Mouse (Mus musculus): Measurements from ENCODE around the gene Gimap8. TPM values are rescaled to one million over a fixed set of nuclear protein-coding genes. Genes with fewer than 3 reads are reported as not detected.
"Not testable (repeated sequence)": the region's sequence is repeated elsewhere in the genome, so short reads cannot be mapped to it uniquely, and the experiment has no call there.

Gene Gimap8
- 132 to 417 TPM (median 134 TPM) in 3 replicates for total RNA-seq (2017)

DNA sequence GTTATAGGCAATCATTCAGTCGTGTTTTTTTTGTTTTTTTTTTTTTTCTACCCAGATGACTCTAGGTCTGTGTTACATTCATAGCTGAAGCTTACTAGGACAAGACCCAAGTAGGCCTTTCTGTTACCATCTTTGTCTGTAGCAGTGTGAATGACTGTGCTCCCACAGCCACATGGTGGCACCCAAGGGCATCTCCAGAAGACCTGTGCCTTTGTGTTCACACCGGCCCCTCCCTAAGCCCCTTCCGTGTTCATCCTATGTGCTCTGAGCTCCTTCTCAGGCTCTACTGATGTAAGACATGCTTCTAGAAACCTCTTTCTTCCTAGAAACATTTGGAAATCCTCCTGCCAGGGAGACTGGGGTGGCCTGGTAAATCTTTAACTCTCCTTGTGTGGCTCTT, at the start of gene Gimap8:
Gene Gimap8 (plus strand): TSS at position 240 of the 400 bp plus-strand sequence.
- ATAC-seq (replicated peaks; ENCODE audit: insufficient number of reproducible peaks, low FRiP score, low TSS enrichment, poor library complexity, severe bottlenecking), result 0 out of 2 replicates have a peak, but pooled peaks have one; percentile 61

DNA sequence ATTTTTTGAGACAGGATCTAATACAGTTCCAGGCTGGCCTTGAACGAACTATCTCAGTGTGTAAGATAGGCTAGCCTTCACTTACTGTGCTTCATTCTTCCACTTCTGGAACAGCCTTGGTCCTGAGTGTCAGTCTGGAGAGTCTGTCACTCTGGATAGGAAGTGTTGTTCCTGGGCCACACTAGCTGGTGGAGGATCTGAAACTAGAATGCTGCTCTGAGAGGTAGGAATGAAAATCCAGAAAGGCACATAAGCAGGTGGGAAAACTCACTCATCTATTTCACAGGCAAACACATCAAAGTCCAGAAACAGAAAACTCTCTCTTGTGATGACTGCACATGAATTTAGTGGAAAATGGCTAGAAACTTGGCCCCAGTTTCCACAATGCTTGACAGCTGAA, 46.4 kb upstream of the Gimap8 start:
- no peak for ATAC-seq (replicated peaks; ENCODE audit: insufficient number of reproducible peaks, low FRiP score, low TSS enrichment, poor library complexity, severe bottlenecking)

DNA sequence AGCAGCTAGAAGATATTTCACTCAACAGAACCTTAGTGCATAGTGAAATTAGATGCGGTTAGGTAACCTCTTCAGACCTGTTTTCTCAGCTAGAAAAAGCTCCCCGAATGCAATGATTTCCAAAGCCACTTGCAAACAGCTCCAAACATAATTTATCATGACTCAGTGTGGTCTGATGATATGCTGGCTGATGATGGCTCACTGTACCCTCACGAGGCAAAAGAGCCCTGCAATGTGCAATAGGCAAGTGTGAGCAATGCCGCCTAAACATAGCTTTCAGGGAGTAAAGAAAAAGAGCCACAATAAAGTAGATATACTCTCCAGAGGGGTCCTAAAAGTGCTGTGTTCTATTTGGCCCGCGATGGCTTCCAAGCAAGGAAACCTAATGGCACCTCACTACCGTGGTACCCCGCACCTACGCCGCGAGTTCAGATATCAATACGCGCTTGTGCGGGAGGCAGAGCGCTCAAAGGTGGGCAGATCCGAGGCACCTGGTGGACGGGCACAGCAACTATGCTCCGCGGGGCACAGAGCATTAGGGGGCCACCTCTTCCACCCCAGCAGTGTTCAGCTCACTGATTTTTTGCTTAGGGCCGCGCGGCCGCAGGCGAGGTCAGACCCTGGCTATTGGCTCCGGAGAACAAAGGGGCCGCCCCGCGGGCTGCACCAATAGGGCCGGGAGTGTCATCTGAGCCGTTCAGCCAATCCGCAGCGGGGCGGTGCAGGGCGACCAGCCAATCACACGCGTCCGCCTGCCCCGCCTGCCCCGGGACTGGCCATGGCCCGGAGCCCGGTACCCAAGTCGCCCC, 45.6 kb upstream of the Gimap8 start, which contains the start of gene Zfp775:
Gene Zfp775 (plus strand): TSS at position 793 of the 809 bp plus-strand sequence.
- ATAC-seq (replicated peaks; ENCODE audit: insufficient number of reproducible peaks, low FRiP score, low TSS enrichment, poor library complexity, severe bottlenecking), result peak; percentile 99

DNA sequence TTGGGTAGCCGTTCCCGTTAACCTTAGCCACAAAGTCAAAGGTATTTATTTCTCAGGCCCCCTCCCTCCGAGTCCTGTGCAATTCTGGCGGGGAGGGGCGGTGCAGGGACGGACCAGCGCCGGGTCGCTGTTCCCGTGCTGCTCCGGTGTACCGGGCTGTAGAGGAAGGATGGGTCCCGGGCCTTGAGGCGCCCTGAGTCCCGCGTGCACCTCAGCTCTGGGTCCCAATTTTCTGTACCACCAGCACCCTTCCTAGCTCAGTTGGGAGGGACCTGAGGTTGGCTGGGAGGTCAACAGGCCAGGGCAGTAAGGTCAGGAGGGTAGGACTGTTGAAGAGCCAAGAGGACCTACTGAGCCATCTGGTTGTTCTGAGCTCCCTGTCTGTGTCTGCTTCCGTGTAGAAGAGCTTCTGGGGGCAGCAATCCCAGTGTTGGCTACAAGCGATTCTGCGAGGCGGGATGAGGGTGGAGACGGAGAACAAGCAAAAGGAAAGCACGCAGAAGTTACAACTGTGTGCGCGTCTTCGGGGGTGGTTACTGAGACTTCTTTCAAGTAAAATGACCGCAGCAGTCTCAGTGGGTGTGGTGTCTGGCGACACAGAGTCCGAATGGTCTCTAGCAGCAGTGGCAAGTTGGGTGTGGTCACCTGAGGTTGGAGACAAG, 44.8 kb upstream of the Gimap8 start:
- peak; percentile 24 for ATAC-seq (replicated peaks; ENCODE audit: insufficient number of reproducible peaks, low FRiP score, low TSS enrichment, poor library complexity, severe bottlenecking)

DNA sequence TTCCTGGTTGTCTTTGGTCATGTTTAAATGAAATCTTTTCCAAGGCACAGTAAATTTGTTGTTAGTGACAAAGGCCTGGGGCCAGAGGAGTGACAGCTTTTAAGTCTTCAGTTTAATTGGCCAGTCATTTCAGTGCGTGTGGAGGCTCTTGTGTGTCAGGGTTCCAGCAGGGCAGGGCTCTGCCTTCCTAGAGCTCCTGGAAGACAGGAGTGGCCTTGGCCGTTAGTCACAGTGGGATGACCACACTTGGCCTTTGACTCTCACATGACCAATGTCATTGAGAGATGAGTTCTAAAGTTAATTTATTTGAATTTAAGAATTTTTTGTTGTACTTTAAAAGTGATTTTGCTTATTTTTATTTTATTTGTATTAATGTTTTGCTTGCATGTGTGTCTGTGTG, 38.9 kb upstream of the Gimap8 start:
- ATAC-seq (replicated peaks; ENCODE audit: insufficient number of reproducible peaks, low FRiP score, low TSS enrichment, poor library complexity, severe bottlenecking), result no peak

DNA sequence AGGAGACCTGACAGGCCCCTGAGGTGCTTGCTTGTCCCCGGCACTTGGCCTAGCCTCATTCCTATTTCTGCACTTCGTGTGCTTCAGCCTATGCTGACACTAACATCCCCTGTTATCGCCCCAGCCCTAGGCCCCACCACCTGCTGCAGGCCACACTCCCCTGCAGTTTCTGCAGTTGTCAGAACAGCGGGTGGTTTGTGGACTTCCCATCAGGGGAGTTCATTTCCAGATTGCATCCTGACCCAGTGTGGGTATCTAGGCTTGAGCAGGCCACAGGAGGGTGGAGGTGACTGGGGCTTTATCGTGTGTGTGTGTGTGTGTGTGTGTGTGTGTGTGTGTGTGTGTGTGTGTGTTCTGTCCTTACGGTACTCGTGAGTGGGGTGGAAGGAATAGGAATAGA, 37.5 kb upstream of the Gimap8 start:
- no peak for ATAC-seq (replicated peaks; ENCODE audit: insufficient number of reproducible peaks, low FRiP score, low TSS enrichment, poor library complexity, severe bottlenecking)

DNA sequence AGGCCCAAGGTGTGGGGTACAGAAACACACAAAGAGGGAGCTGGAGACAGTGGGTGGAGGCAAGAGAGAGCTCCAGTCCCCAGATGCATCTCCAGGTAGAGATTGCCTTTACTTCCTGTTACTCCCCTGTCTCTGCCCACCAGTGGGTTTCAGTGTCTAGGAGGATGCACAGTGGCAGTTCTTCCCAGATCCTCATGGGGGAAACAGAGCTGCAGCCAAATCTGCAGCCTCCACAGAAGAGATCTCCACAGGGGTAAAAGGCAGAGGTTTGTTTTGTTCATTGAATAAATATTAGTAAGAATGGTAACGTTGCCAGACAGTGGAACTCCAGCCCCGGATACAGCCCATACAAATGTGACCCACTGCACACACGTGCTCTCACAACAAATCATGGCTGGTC, 36.4 kb upstream of the Gimap8 start:
- no peak for ATAC-seq (replicated peaks; ENCODE audit: insufficient number of reproducible peaks, low FRiP score, low TSS enrichment, poor library complexity, severe bottlenecking)

DNA sequence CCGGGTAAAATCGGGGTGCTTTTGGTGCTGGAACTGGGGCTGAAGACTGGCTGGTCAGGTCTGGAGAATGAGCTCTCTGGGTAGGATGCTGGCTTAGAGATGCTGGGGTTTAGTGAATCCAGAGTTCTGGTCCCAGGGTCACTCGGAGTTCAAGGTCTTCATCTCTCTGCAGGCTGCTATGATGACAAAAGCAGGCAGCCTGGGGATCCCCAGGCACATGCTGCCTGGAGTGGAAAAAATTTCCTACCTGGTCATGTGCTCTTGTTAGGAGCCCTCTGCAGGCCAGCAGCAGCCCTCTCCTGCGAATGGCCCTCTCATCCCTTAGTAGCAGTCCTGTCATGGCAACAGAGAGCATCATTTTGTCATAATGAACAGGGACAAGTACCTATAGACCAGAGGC, 33.6 kb upstream of the Gimap8 start:
- no peak for ATAC-seq (replicated peaks; ENCODE audit: insufficient number of reproducible peaks, low FRiP score, low TSS enrichment, poor library complexity, severe bottlenecking)

DNA sequence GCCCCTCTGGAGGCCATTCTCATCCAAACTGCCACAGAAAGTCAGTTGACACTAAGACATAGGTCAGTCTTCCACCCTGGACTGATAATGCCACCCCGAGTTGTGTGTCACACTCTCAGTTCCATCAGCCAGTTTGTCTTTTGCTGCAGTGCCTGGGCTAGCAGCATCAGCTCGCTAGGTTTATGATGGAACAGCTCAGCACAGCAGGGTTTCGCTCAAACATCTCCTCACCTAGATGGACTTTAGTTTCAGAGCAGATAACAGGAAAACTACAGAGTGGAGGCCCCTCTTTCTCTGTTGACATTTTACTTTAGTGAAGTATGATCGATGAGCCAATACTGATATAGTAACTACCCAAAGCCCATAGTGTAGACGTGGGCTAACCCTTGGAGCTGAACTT, 32.3 kb upstream of the Gimap8 start:
- no peak for ATAC-seq (replicated peaks; ENCODE audit: insufficient number of reproducible peaks, low FRiP score, low TSS enrichment, poor library complexity, severe bottlenecking)

DNA sequence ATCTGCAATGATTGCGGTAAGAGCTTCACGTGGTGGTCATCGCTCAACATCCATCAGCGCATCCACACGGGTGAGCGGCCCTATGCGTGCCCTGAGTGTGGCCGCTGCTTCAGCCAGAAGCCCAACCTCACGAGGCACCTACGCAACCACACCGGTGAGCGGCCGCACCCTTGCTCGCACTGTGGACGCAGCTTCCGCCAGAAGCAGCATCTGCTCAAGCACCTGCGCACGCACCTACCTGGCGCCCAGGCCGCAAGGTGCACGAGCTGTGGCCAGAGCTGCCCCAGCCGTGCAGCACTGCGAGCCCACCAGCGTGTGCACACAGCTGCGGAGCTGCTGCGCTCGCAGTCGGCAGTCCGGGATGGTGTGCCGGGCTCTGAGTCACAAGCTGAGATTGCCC, 27.0 kb upstream of the Gimap8 start:
- ATAC-seq (replicated peaks; ENCODE audit: insufficient number of reproducible peaks, low FRiP score, low TSS enrichment, poor library complexity, severe bottlenecking), result no peak

DNA sequence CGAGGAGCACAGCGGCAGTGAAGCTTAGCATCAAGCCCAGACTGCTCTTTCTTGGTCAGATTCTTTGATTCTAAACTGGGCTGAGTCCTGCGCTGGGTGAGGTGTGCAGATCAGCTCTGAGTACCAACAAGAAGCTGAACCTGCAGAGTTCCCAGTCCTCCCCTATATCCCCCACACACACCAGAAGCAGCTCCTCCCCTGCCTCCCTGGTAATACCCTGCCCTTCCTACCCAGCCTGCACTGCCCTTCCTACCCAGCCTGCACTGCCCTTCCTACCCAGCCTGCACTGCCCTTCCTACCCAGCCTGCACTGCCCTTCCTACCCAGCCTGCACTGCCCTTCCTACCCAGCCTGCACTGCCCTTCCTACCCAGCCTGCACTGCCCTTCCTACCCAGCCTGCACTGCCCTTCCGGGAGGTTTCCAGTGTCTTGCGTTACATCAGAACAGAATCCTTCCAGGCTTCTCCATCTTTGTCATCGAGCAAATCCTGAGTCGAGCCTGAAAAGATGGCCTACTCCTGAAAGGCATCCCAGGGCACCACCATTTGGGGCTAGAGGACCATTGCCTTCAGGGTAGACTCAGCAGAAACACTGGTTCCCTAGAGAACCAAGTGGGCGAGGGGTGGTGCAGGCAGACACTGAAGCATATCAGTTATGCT, 24.7 kb upstream of the Gimap8 start:
- not testable (repeated sequence) for ATAC-seq (replicated peaks; ENCODE audit: insufficient number of reproducible peaks, low FRiP score, low TSS enrichment, poor library complexity, severe bottlenecking)

DNA sequence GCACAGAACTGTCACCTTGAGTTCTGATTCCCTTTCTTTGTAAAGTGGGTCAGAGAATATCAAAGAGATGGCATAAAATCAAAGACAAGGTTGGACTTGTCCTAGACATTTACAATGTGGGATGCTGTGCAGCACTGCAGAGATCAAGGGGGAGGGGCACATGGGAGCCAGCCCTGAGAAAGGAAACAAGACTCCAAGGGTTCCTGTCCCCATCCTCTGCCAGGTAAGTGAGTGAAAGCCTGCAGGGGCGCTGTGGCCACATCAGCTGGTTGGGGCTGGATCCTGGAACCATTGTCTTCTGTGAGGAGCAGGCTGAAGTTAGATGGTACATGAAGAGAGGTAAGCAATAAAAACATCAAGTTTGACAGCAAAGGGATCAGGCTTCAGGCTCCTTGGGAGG, 23.6 kb upstream of the Gimap8 start:
- ATAC-seq (replicated peaks; ENCODE audit: insufficient number of reproducible peaks, low FRiP score, low TSS enrichment, poor library complexity, severe bottlenecking), result no peak

DNA sequence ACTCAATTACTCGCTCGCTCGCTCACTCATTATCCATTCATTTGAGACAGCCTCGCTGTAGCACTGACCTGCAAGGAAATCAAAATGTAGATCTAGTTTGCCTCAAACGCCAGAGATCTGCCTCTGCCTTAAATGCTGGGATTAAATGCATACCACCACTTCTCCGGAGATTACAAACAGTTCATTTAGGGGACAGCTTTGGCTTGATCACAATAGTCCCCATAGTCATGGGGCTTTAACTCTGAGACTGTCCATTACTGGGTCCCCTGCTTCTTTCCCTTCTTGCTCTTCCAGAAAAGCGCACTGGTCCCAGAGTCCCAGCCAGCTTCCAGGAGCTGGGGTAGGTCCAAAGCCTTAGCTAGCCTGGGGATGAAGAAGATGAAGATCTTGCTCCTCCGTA, 20.6 kb upstream of the Gimap8 start, which contains the start of gene AI854703:
Gene AI854703 (plus strand): TSS at position 301 of the 400 bp plus-strand sequence.
- ATAC-seq (replicated peaks; ENCODE audit: insufficient number of reproducible peaks, low FRiP score, low TSS enrichment, poor library complexity, severe bottlenecking), result no peak

DNA sequence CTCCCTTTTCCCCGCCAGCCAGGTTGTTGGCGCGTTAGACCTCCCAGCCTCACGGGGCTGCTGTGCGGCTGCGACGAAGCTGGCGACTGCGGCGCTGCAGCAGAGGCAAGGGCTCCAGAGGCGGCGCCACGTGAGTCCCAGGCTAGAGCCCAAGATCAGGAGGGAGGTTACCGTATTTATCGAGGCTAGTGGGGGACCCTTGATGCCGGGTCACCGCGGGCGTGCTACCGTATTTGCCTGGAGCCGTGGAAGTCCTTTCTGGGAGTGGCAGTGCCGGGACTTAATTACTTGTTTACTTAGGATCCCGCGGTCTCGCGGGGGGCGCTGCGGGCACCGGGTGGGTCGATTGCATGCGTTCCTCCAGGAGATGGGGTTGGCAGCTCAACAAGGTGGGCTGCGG, 20.1 kb upstream of the Gimap8 start:
- no peak for ATAC-seq (replicated peaks; ENCODE audit: insufficient number of reproducible peaks, low FRiP score, low TSS enrichment, poor library complexity, severe bottlenecking)

DNA sequence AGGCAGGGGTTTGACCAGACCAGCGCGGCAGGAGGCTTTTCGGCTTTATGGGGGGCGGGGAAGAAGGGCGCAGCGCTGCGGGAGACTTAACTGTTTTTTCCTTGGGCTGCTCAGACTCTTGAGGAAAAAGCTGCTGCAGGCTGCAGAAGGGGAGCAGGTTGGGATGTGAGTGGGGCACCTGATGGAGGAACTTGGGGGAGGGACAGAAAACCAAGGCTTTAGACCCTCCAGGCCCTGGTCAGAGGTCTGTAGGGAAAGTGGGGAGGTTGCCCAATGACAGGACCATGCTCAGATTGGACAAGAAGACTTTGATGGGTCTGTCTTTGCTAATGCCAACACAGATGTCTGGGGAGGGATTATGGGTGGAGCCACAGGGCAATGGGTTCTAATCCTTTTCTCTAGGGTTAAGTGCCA, 19.5 kb upstream of the Gimap8 start:
- ATAC-seq (replicated peaks; ENCODE audit: insufficient number of reproducible peaks, low FRiP score, low TSS enrichment, poor library complexity, severe bottlenecking), result no peak

DNA sequence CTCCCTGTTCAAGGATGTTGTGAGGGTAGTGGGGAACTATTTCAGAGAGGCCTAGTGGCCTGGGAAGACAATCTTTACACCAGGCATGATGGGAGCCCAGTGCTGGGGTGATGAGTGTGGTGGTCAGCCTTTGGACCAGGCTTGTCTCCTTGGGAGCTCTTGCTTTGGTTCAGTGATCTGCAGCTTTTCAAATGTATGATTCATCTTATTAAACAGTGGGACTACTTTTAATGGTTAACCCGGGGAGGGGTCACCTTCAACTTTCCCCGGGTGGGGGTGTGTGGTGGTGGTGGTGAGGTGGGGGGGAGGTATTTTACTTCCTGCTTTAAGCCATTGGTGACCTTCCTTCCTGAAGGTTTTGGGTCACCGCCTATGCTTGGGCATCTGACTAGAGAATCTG, 18.7 kb upstream of the Gimap8 start:
- no peak for ATAC-seq (replicated peaks; ENCODE audit: insufficient number of reproducible peaks, low FRiP score, low TSS enrichment, poor library complexity, severe bottlenecking)

DNA sequence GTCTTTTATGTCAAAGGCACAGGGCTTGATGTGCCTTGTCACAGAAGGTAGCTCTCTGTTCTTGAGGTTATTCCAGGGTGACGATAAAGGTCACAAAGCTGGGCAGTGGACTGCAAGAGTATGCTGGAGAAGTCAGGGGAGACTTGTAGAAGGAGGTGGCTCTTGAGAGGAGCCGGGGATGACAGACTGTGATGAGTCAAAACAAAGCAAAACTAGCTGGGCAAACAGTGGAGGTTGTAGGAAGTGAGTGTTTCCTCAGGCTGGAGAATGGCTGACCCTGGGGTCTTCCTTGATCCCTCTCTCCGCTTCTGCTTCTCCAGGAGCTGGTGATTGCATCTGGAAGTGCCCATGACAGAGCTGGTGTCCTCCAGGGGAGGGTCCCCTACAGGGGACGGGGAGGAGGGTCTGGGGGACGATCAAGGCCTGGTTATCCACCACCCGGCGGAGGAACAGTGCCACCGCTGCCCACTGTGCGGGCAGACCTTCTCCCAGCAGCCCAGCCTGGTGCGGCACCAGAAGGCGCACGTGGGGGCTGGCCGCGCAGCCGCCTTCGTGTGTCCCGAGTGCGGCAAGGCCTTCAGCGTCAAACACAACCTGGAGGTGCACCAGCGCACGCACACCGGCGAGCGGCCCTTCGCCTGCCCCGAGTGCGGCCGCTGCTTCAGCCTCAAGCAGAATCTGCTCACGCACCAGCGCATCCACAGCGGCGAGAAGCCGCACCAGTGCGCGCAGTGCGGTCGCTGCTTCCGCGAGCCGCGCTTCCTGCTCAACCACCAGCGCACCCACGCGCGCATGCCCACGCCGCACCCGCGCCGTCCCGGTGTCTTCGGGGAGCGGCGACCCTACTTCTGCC, 18.0 kb upstream of the Gimap8 start:
- no peak for ATAC-seq (replicated peaks; ENCODE audit: insufficient number of reproducible peaks, low FRiP score, low TSS enrichment, poor library complexity, severe bottlenecking)

DNA sequence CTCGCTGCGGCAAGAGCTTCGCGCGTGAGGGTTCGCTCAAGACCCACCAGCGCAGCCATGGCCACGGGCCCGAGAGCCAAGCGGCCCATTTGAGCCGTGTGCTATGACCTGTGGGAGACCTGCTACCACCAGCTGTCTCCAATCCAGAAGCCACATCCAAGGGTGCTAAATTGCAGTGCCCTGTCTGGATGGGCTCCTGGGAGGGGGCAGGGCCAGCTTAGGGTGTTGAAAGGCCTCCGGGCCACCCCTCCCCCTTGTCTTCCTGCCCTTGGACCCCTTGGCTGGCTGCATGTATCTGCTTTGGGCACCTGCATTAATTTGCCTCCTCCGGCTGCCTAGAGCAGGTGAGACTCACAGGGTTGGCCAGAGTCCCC, 17.4 kb upstream of the Gimap8 start:
- ATAC-seq (replicated peaks; ENCODE audit: insufficient number of reproducible peaks, low FRiP score, low TSS enrichment, poor library complexity, severe bottlenecking), result no peak

DNA sequence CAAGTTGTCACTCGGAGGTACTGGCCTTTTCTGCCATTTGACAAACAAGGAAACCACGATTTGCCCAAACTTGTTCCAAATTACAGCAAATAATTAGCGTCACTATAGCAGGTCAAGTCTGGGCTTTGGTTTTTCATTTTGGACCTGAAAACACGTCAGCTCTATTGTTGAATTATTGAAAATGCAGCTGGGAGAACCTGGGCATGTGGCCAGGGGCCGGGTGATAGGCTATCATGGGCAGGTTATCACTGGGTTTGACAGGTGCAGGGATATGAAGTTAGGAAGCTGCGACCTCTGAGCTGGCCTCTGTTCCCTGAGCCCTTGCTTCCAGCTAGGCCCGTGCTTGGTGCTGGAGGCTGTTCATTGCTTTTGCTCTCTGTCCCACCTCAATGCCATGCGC, 16.2 kb upstream of the Gimap8 start:
- ATAC-seq (replicated peaks; ENCODE audit: insufficient number of reproducible peaks, low FRiP score, low TSS enrichment, poor library complexity, severe bottlenecking), result no peak

Measured in monocyte, adult 5-6 weeks (primary cell).